Mouse (Mus musculus) testis, adult 2 months (tissue): ENCODE measurements around the gene Myt1l.

Experiments
- CTCF ChIP-seq: fragments of 200-500 bp; IDR thresholded peaks from 2 replicates; pipeline ENCODE4 v1.5.1; 2012; ENCODE audit warnings: low read depth, mild to moderate bottlenecking, inconsistent platforms, low read length, moderate library complexity; ENCODE audit not compliant: control insufficient read depth, insufficient read depth, insufficient replicate concordance
- POLR2A ChIP-seq: fragments of 200-500 bp; IDR thresholded peaks from 2 replicates; pipeline ENCODE4 v1.6.1; 2012; ENCODE audit warnings: low read depth, mild to moderate bottlenecking, inconsistent platforms, low read length, moderate library complexity; ENCODE audit not compliant: control insufficient read depth

GRCm38 (mm10) chr12:29657870-29658269 is 129.7 kb downstream of the Myt1l start:
- no peak for TF ChIP-seq POLR2A
- TF ChIP-seq CTCF = no peak
